Comparison of ENCODE assay signal across 13 mouse cellular contexts in genomic region chr3:96688854-96689253, GRCm38 (mm10). TPM values are rescaled to one million over a fixed set of nuclear protein-coding genes. Genes with fewer than 3 reads are reported as not detected.
"Had no signal": no experiment of that assay in that cellular context is flagged by ENCODE, and none has a peak within 500 bp of the region (broad histone marks: within the 10 kb centered on the region; RNA-seq: fewer than 3 reads in every experiment).

No protein-coding gene starts in this region.

- H3K36me3 ChIP-seq: limb, embryonic 12.5 days; limb, embryonic 15.5 days had no signal

- DNase-seq: kidney, postnatal 14 days; kidney, postnatal 4 days; left cerebral cortex, postnatal 4 days; liver, postnatal 0 days; lung, embryonic 14.5 days; midbrain, embryonic 14.5 days; thymus, adult 2 months; thymus, postnatal 14 days; thymus, postnatal 4 days had no signal

- ATAC-seq: liver, postnatal 0 days; lung, postnatal 0 days had no signal

- H3K9me3 ChIP-seq: limb, embryonic 12.5 days; limb, embryonic 15.5 days had no signal

- H3K4me3 ChIP-seq: limb, embryonic 12.5 days; limb, embryonic 15.5 days had no signal

RNA-seq across cellular contexts. Expression of gene Ankrd35, which starts 18.9 kb away (rescaled TPM):
- total RNA-seq: megakaryocyte-erythroid progenitor cell, adult 5-6 weeks had no signal

RNA-seq across cellular contexts. Expression of gene Nudt17, which starts 19.5 kb away (rescaled TPM):
- total RNA-seq: megakaryocyte-erythroid progenitor cell, adult 5-6 weeks had no signal
